Mouse (Mus musculus) hematopoietic multipotent progenitor cell, adult 10-12 weeks (in vitro differentiated cells): ENCODE data around the gene Mrc2. TPM values are rescaled to one million over a fixed set of nuclear protein-coding genes. Genes with fewer than 3 reads are reported as not detected.

ENCODE experiments used
- polyA plus RNA-seq: library from polyadenylated mRNA; stranded (reverse); fragments of >175 nt; gene quantifications from 2 replicates; pipeline ENCODE4 v1.2.3, GENCODE M21; 2012; ENCODE audit warnings: low replicate concordance

Mrc2 gene
- polyA plus RNA-seq: 0.28 and 1.2 TPM in 2 replicates

GRCm38 (mm10) chr11:105292124-105293071 is at the start of gene Mrc2:
TSS of gene Mrc2 (plus strand) at chr11:105292643.

Other genes with a start within 250 kb of the Mrc2 start
- not detected in 2 replicates for gene Efcab3, start 229.1 kb upstream of the Mrc2 start, polyA plus RNA-seq
- 7.1 and 10.1 TPM in 2 replicates for gene Mettl2, start 166.2 kb upstream of the Mrc2 start, polyA plus RNA-seq
- gene Gm10842, start 145.8 kb upstream of the Mrc2 start, polyA plus RNA-seq: not detected in 2 replicates
- gene Tlk2, start 113.8 kb upstream of the Mrc2 start, polyA plus RNA-seq: 8.3 and 12.5 TPM in 2 replicates
- gene March10, start 164.1 kb downstream of the Mrc2 start, polyA plus RNA-seq: not detected in 2 replicates